Mouse (Mus musculus): Measurements from ENCODE around the gene Csl.

The Csl gene

GRCm38 (mm10) chr10:99759558-99759957 lies at the start of gene Csl:
Gene Csl (minus strand): TSS chr10:99759658.
- DNase-seq, result no peak

- DNase-seq, result peak; percentile 14
These were observed 30.0 kb upstream of the Csl start for GRCm38 (mm10) chr10:99789418-99789817.

GRCm38 (mm10) chr10:99774228-99775120 lies 15.0 kb upstream of the Csl start:
- peak; percentile 2 for DNase-seq

GRCm38 (mm10) chr10:99750146-99750545 lies 9.3 kb downstream of the Csl start:
- no peak for DNase-seq

- no peak for DNase-seq
These were observed 10.7 kb downstream of the Csl start for GRCm38 (mm10) chr10:99748668-99749260.

- no peak for DNase-seq
These were observed 11.4 kb downstream of the Csl start for GRCm38 (mm10) chr10:99748009-99748408.

GRCm38 (mm10) chr10:99741609-99742280 lies 17.7 kb downstream of the Csl start:
- DNase-seq, result no peak

- DNase-seq, result no peak
These were observed 46.3 kb downstream of the Csl start for GRCm38 (mm10) chr10:99713129-99713528.

GRCm38 (mm10) chr10:99711567-99711966 lies 47.9 kb downstream of the Csl start:
- DNase-seq, result no peak

Data from lung, postnatal 14 days (tissue).